Mouse (Mus musculus): ENCODE results near the gene Snx1.

The Snx1 gene

DNA sequence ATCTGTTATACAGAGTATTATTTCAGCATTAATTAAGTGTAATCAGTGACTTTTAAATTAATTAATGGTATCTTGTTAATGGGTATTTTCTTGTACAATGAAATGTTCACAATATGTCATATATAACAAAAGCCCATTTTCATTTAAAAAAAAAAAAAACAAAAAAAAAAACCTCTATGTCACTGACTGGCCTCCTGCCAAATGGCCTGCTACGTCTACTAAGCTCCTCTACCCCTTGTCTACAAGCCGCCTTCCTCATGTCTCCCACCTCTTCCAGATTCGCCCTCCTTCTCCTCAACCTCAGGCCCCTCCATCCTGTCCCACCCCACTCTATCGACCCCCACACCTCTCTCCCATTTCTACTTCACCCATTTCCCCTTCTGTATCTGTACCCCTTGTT, 74.9 kb downstream of the Snx1 start:
- DNase-seq (ENCODE audit: low spot score in 2 of 2), result no peak

DNA sequence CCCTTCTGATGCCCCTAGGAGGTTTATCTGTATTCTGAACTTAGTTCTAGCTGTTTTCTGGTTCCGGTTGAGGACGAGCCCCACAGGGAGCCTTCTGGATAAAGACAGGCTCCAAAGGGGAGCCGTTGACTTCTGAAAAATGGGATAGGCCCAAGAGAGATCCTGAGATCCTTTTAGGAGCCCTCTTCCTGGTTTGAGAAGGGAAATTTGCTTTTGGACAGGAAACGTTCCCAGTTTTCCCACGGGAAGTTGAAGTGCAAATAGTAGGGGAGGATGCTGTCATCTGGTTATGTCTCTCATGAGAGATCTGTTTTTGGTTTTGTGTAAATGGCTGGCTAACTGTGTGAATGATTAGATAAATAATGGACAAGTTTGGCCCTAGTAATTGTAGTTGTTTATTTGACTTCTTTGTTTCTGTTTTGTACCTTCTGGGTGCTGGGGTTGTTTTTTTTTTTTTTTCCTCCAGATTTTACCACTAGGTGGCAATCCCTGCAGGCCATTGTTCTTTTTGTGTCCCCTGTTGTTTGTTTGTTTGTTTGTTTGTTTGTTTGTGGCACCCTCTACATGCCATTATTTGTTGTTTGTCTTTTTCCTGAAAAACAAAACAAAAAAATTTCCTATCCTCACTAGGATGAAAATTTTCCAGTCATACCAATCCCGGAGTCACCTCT, 76.3 kb downstream of the Snx1 start:
- peak in 1 of 2 experiments; percentile 21 for DNase-seq (ENCODE audit: low spot score in 2 of 2)

DNA sequence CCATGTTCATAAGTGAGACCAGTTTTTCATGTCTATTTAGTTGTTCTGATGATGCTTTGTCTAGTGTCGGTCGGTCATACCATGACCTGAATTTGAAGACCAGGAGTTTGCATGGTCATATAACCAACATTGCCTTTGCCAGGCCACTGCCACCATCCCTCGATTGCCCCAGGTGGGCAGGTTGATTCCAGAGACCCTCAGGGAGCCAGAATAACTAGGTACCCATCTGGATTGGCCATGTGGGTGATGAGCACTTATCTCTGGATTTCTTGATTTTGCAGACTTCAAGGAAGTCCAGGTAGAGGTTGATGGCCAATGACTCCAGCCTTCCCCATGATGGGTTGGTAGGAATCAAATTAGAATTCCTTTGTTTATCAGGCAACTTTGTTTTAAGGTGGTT, 83.1 kb downstream of the Snx1 start:
- no peak for DNase-seq (ENCODE audit: low spot score in 2 of 2)

DNA sequence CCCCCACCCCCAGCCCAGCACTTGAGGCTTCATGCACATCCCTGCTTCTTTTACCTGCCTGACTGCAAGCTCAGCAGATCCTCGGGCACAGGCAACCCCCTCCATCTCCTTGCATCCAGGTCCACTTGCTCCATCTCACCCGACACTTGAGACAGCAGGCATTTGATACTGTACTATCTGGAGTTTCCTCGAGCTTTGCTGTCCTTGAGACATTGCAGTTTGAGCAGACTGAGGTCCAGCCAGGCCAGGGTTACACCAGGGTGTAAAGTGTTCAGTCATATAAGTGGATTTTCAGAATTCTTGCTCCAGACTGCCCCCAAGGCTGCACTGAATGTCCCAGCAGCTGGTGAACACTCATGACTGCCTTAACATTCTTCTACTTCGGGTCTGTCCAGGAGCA, 84.1 kb downstream of the Snx1 start:
- no peak for DNase-seq (ENCODE audit: low spot score in 2 of 2)

DNA sequence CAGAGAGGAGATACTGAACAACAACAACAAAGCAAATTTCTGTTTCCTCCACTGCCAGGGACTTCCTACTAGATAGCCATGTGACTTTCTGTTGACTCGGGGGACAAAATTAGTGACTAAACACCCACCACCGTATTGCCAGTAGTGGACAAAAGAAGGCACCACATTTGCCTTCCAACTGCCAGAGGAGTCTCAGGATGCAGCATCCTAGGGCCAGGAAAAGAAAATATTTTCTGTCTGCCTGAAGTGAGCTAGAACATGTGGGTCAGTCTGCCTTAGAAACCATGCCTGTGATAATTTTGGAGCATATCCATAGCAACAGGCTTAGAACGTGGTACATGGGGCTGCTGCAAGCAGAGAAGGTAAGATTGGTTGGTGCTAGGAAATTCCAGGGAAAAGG, 85.6 kb downstream of the Snx1 start:
- no peak for DNase-seq (ENCODE audit: low spot score in 2 of 2)

DNA sequence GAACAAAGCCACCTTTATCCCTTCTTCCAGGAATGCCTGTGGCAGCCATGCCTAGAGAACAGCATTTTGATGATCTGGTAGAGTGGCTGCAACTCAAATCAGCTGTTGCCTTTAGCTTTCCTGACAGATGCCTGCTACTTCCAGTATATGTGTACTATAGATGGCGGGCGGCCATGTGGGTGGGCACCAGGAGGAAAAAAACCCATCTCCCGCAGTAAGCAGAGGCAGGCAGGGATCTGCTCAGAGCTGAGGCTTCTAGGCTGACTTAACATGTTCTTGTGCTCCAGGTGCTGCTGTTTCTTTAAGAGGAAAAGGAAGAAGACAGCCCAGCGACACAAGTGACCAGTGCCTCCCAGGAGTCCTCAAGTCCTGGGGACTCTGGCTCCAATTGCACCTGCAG, 87.1 kb downstream of the Snx1 start:
- no peak for DNase-seq (ENCODE audit: low spot score in 2 of 2)

DNA sequence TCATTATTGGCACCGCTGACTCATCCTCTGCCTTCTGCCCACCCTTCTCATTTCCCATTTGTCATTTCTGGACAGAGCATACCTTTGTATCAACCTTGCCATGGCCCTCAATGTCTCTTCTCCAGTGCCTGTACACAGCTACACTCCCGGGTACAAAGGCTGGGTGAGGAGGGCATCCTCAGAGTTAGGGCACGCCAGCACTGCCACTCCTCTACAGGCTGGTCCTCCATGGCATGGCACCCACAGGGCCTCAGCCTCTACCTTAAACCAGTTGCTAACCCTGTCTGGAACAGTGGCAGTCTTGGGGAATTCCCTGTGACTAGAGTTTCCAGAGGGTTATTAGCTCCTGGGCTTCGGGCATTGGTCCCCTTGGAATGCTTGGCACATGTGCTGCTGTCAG, 87.8 kb downstream of the Snx1 start:
- DNase-seq (ENCODE audit: low spot score in 2 of 2), result no peak
